Mouse (Mus musculus) common myeloid progenitor, adult 5-6 weeks (primary cell): Measurements from ENCODE around the gene Adora3. TPM values are rescaled to one million over a fixed set of nuclear protein-coding genes. Genes with fewer than 3 reads are reported as not detected.

Experiments used
- ATAC-seq: replicated peaks from 2 replicates; pipeline ENCODE4 v1.8.0; 2016; ENCODE audit warnings: low read depth, mild to moderate bottlenecking, moderate TSS enrichment, inconsistent platforms; ENCODE audit not compliant: poor library complexity, severe bottlenecking
- total RNA-seq: library from RNA; stranded (forward); fragments of 200-1000, 187-1606 nt; gene quantifications from 2 replicates; pipeline ENCODE4 v1.2.3, GENCODE M21; 2017

Adora3 gene
- total RNA-seq = 0.32 and 1.5 TPM in 2 replicates

GRCm38 (mm10) chr3:105870558-105870957, at the start of gene Adora3, which contains the start of gene Tmigd3:
TSS of gene Adora3 (plus strand) at chr3:105870858.
TSS of gene Tmigd3 (plus strand) at chr3:105870903.
- no peak for ATAC-seq

DNA sequence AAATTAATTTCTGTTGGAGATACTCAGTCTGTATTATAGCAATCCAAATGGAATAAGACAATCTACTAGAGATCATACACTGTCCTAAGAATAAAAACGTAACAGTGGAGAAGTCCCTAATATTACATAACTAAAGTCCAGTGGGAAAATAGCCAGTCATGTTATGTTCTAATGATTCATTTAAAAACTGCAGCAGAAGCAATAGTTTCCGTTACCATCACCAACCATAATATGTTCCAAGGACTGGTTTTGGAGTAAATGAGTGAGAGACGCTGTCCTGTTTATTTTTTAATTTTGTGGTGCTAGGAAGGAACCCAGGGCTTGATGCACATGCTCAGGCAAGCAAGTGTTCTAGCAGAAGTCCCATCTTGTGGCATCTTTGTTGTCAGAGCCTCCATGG, 49.2 kb upstream of the Adora3 start:
- no peak for ATAC-seq

DNA sequence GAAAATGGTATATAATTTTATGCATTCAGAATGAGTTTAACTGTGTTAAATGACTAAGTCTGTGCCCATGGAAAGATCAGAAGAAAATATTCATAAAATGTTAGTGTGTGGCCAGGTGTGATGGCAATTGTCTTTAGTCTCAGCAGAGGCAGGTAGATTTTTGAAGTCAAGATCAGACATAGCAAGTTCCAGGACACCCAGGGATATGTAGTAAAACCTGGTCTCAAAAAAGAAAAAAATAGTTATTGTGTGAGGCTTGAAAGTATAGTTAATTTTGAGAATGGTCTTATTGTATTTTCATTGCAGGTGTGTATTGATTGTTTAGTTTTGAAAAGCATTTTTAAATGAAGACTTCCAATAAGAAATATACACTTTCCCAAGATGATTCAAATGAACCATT, 47.0 kb upstream of the Adora3 start:
- ATAC-seq = no peak

DNA sequence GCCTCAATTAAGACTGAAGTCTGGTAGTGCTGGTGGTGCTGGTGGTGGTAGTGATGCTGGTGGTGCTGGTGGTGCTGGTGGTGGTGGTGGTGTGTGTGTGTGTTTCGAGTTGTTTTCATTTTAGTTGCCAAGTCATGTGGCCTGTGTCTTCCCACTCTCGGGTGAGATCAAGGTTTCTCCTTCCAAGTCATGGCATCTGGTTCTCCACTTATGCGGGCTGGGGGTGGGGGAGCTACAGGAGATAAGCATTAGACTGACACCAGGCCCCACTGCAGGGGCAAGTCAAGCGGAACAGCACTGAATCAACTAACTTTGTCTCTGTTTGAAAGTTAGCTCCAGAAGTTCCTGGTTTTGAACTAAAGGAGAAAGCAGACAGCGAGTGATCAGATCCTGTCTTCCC, 46.6 kb upstream of the Adora3 start:
- ATAC-seq = 0 out of 2 replicates have a peak, but pooled peaks have one; percentile 22

DNA sequence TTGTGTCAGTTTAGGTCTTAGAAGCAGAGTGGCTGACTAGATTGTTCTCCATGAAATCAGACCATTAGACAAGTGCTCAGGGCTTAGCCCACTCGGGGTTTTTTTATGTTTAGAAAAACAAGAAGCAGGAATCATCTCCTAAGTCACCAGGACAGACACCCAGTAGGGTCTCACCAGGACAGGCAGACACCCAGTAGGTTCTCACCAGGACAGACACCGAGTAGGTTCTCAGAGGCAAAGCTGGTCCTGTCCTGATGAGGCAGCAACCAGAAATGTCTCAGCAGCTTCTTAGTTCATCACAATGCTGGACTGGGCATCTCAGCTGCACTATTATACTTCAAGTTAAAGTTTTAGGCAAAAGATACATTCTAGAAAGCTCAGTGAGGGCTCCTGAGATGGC, 46.0 kb upstream of the Adora3 start:
- ATAC-seq = no peak

- ATAC-seq = peak; percentile 77
These were observed 45.0 kb upstream of the Adora3 start for GRCm38 (mm10) chr3:105825501-105826161.

GRCm38 (mm10) chr3:105831584-105831983, 39.1 kb upstream of the Adora3 start:
- no peak for ATAC-seq

DNA sequence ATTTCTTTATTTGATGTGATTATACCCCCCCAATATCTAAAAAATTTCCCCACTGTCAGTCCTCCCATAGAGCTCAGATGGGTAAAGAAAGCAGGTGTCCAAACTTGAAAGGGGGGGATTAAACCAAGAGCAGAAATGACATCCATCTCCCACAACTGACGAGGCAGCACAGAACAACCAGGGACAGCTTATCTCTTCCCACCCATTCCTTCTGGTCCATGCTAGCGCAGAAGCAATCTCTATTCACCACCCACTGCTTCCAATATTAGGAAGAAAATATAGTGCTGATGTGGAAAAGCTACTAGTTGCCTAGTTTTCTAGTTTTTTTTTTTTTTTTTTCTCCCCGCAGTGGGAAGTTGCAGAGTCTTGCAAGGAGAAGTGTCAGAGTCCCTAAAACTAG, 34.8 kb upstream of the Adora3 start:
- 0 out of 2 replicates have a peak, but pooled peaks have one; percentile 45 for ATAC-seq

GRCm38 (mm10) chr3:105836883-105837282, 33.8 kb upstream of the Adora3 start:
- no peak for ATAC-seq

DNA sequence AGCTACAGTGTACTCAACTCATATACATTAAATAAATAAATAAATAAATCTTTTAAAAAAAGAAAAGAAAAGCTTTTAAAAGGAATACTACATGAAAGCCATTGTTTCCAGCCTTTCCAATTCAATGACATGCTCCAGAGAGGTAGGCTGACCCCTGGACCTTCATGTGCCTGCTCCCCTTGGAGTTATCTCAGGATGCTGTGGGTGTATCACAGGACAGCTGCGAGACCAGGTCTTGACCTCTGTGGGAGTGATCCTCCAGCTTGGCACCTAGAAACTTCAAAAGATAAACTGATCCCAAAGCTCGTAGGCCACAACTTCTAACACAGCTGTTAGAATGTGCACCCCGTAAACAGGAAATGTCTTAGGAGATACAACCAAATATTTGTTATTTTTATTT, 32.0 kb upstream of the Adora3 start:
- no peak for ATAC-seq

GRCm38 (mm10) chr3:105839836-105840235, 30.8 kb upstream of the Adora3 start:
- ATAC-seq = no peak

DNA sequence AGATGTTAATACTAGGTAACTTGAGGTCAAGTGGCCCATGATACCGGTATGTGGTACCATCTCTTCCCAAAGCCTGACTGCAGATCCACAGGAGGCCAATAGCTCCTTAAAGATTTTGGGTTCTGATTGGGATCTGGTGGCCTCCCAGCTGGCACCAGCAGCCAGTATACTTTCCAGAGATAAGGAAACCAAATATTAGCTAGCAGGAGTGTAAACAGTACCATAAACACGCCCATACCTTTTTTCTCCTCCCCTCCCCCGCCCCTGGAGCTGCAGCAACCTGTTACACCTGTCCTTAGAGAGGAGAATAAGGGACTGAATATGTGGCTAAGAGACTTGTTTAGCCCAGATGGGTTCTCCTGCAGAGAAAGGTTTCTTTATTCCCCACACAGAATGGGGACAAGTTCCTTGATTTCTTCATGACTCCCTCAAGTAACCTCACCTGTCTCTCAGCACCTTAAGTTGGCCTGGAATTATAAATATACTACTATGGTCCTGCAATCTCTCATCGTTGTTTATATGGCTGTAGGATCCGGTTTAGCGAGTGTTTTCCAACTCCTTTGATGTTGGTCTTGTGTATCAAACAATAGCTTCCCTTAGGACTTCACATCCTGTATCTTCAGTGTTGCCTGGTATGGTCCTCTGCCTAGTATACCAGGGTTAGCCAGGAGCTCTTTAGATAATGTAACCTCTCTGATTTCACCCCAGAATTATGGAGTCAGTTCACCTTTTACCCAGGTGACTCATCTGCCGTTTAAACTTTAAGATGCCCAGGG, 24.2 kb upstream of the Adora3 start:
- ATAC-seq = no peak

GRCm38 (mm10) chr3:105853781-105854180, 16.9 kb upstream of the Adora3 start:
- ATAC-seq = no peak

DNA sequence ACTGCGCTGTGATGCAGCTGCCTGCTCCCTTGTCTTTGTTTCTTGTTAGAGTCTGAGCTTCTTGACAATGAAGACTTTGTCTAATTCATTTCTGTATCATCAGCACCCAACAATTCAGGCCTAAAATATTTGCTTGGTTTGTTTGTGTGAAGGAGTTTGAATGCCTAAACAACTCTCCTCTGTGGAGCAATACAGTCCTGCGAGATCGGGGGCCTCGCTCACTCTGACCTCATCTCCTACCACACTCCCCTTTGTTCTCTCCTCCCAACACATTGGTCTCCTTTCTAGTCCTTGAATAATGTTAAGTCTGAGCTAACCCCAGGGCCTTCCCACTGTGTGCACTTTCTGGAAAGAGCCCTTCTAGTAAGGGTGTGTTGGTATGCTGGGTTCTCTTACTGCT, 15.9 kb upstream of the Adora3 start:
- ATAC-seq = no peak

GRCm38 (mm10) chr3:105857513-105857912, 13.1 kb upstream of the Adora3 start:
- peak; percentile 55; the same call in 1 of the 2 replicates for ATAC-seq

GRCm38 (mm10) chr3:105861747-105862366, 8.8 kb upstream of the Adora3 start:
- peak; percentile 61 for ATAC-seq

GRCm38 (mm10) chr3:105864123-105864522, 6.5 kb upstream of the Adora3 start:
- no peak for ATAC-seq

DNA sequence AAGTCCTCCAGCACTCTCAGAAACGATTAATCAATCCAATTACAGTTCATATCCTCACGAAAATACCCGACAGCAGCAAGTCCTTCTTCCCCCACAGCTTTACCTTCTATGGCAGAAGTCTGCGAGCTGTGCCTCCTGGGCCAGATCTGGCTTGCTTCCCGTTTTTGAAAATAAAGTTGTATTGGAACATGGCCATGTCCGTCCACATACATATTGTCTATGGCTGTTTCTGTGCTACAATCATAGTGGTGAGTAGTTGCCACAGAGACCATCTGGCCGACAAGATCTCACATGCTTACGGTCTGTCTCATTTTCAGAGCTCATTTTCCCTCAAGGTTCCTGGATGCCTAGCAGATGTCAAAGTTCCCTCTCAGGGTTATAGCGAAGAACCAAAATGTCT, 5.5 kb upstream of the Adora3 start:
- peak; percentile 80 for ATAC-seq

GRCm38 (mm10) chr3:105868135-105868534, 2.5 kb upstream of the Adora3 start:
- no peak for ATAC-seq

DNA sequence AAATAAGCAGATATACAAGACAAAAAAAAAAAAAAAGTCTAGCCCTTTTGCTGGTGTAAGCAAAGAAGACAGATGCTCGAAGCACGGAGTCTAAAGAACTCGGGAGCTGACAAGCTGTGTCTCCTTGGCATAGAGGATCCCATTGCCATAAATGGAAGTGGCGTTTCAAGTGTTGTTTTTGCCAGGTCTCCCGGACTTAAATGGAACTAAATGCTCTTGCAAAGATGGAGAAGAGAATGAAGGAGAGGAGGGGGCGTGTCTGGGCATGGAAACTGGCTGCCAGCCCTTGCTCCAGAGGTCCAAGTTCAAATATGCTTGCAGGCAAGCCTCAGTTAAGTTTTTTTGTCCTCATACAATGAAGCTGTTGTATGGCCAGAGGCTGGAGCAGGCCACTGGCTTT, 1.4 kb downstream of the Adora3 start:
- no peak for ATAC-seq

- no peak for ATAC-seq
These were observed 1.9 kb downstream of the Adora3 start for GRCm38 (mm10) chr3:105872579-105872978.
